Comparison of ENCODE assay signal across 23 mouse cellular contexts in the genomic region with DNA sequence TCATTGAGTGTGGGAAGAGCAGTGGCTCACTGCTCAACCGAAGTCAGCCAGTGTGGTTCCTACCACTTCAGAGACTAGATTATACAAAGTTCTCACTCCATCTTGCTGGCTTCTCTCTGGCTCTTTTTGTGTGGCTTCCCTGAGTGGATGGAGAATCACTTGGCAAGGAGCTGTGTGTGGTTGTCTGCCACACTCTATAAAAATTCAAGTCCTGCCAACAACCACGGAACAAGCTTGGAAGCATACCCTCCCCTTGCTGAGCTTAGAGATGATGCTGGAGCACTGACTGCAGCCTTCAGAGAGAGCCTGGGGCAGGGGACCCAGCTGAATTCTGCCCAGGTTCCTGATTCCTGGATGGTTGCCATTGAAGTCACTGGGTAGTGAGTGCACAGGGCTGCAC.
DNase-seq lines count a peak whose midpoint lies in the region; ATAC-seq and TF ChIP-seq lines count a peak whose summit lies in the region.
"Had no signal": no experiment of that assay in that cellular context is flagged by ENCODE, and none has a peak within 500 bp of the region (broad histone marks: within the 10 kb centered on the region; RNA-seq: fewer than 3 reads in every experiment).

No protein-coding gene starts in this region.

- H3K4me1 ChIP-seq in midbrain, embryonic 11.5 days (ENCODE audit: control insufficient read depth, insufficient read depth, low read length): no peaks in the 10 kb centered on the region
- H3K4me1 ChIP-seq in midbrain, postnatal 0 days (ENCODE audit: insufficient read depth, low read length): 0 out of 2 replicates have a peak, but pooled peaks cover 4% of the 10 kb centered on the region
- H3K4me1 ChIP-seq in stomach, postnatal 0 days (replicated peaks; ENCODE audit: control insufficient read depth, insufficient read depth): no peaks in the 10 kb centered on the region
- H3K4me1 ChIP-seq: embryonic facial prominence, embryonic 15.5 days; heart, embryonic 10.5 days; hindbrain, embryonic 15.5 days; intestine, embryonic 15.5 days; liver, embryonic 15.5 days had no signal

- no peak for TF ChIP-seq CTCF in midbrain, postnatal 0 days (IDR thresholded peaks at IDR 0.05)
- no peak for TF ChIP-seq CTCF in brain, embryonic 14.5 days (IDR thresholded peaks at IDR 0.05; ENCODE audit: borderline replicate concordance, extremely low read depth, insufficient read depth, insufficient read length)
- no peak for TF ChIP-seq CTCF in stomach, postnatal 0 days (IDR thresholded peaks at IDR 0.05; ENCODE audit: low read depth)

- TF ChIP-seq EP300 in stomach, postnatal 0 days (optimal IDR thresholded peaks at IDR 0.05): no peak

- WGBS in midbrain, embryonic 11.5 days: 88% methylated on average over 2 of the region's 2 CpGs
- WGBS in midbrain, postnatal 0 days: 65% methylated on average over 2 of the region's 2 CpGs
- WGBS in stomach, postnatal 0 days: 75% methylated on average over 2 of the region's 2 CpGs

- no peak for ATAC-seq in midbrain, embryonic 11.5 days (ENCODE audit: low FRiP score)
- ATAC-seq in midbrain, postnatal 0 days (ENCODE audit: low FRiP score): no peak
- ATAC-seq in stomach, postnatal 0 days (ENCODE audit: low FRiP score, low TSS enrichment): no peak
- ATAC-seq: intestine, embryonic 15.5 days; midbrain, embryonic 16.5 days had no signal

- H3K4me3 ChIP-seq in midbrain, embryonic 11.5 days (ENCODE audit: low read depth, low read length): no peak overlapping the region
- no peak overlapping the region for H3K4me3 ChIP-seq in midbrain, postnatal 0 days (ENCODE audit: low read depth, low read length)
- H3K4me3 ChIP-seq in stomach, postnatal 0 days (ENCODE audit: low read depth, low read length): no peak overlapping the region
- H3K4me3 ChIP-seq: embryonic facial prominence, embryonic 15.5 days; heart, embryonic 10.5 days; hindbrain, embryonic 15.5 days; intestine, embryonic 15.5 days; layer of hippocampus, adult 2 months; limb, embryonic 10.5 days; liver, embryonic 15.5 days had no signal

- no peaks in the 10 kb centered on the region for H3K27me3 ChIP-seq in midbrain, embryonic 11.5 days (ENCODE audit: control insufficient read depth, insufficient read depth, low read length)
- H3K27me3 ChIP-seq in midbrain, postnatal 0 days (ENCODE audit: insufficient read depth, low read length): no peaks in the 10 kb centered on the region
- no peaks in the 10 kb centered on the region for H3K27me3 ChIP-seq in stomach, postnatal 0 days (ENCODE audit: control insufficient read depth, insufficient read depth, low read length)
- H3K27me3 ChIP-seq: embryonic facial prominence, embryonic 15.5 days; hindbrain, embryonic 15.5 days; intestine, embryonic 15.5 days; liver, embryonic 15.5 days had no signal

- TF ChIP-seq POLR2A in brain, embryonic 14.5 days (IDR thresholded peaks at IDR 0.05; ENCODE audit: borderline replicate concordance, extremely low read depth, insufficient read depth, insufficient read length, poor library complexity, severe bottlenecking): no peak

- no peaks in the 10 kb centered on the region for H3K9me3 ChIP-seq in midbrain, embryonic 11.5 days (ENCODE audit: control insufficient read depth, low read length)
- no peaks in the 10 kb centered on the region for H3K9me3 ChIP-seq in midbrain, postnatal 0 days (ENCODE audit: low read length)
- H3K9me3 ChIP-seq in stomach, postnatal 0 days (ENCODE audit: control insufficient read depth, low read length): no peaks in the 10 kb centered on the region
- H3K9me3 ChIP-seq: embryonic facial prominence, embryonic 15.5 days; heart, embryonic 10.5 days; hindbrain, embryonic 15.5 days; intestine, embryonic 15.5 days; limb, embryonic 10.5 days; liver, embryonic 15.5 days had no signal

- no peaks in the 10 kb centered on the region for H3K36me3 ChIP-seq in midbrain, embryonic 11.5 days (ENCODE audit: control insufficient read depth, insufficient read depth, low read length)
- H3K36me3 ChIP-seq in midbrain, postnatal 0 days (ENCODE audit: insufficient read depth, low read length): no peaks in the 10 kb centered on the region
- H3K36me3 ChIP-seq in stomach, postnatal 0 days (ENCODE audit: control insufficient read depth, insufficient read depth, low read length): no peaks in the 10 kb centered on the region
- H3K36me3 ChIP-seq: embryonic facial prominence, embryonic 15.5 days; heart, embryonic 10.5 days; hindbrain, embryonic 15.5 days; intestine, embryonic 15.5 days; limb, embryonic 10.5 days; liver, embryonic 15.5 days had no signal

- no peak overlapping the region for H3K27ac ChIP-seq in midbrain, embryonic 11.5 days (ENCODE audit: low read depth, low read length)
- no peak overlapping the region for H3K27ac ChIP-seq in midbrain, postnatal 0 days (ENCODE audit: low read depth, low read length)
- H3K27ac ChIP-seq in stomach, postnatal 0 days (replicated peaks): no peak overlapping the region
- H3K27ac ChIP-seq: embryonic facial prominence, embryonic 15.5 days; heart, embryonic 10.5 days; hindbrain, embryonic 15.5 days; intestine, embryonic 15.5 days; layer of hippocampus, adult 2 months; limb, embryonic 10.5 days; liver, embryonic 15.5 days; macrophage had no signal

- H3K9ac ChIP-seq in midbrain, embryonic 11.5 days (ENCODE audit: low read length): no peak overlapping the region
- no peak overlapping the region for H3K9ac ChIP-seq in midbrain, postnatal 0 days (replicated peaks; ENCODE audit: low read length, poor library complexity, severe bottlenecking)
- H3K9ac ChIP-seq in stomach, postnatal 0 days (ENCODE audit: low read length): no peak overlapping the region
- H3K9ac ChIP-seq: embryonic facial prominence, embryonic 15.5 days; hindbrain, embryonic 15.5 days; intestine, embryonic 15.5 days; liver, embryonic 15.5 days had no signal

- peak; percentile 30 to 54 for DNase-seq in frontal cortex, postnatal 36 days (ENCODE audit: low spot score in 2 of 2)
- DNase-seq in frontal cortex, postnatal 14 days (ENCODE audit: low spot score in 2 of 2): no peak
- peak; percentile 72 for DNase-seq in midbrain, embryonic 11.5 days (ENCODE audit: low spot score, missing footprints)
- no peak for DNase-seq in midbrain, postnatal 0 days (ENCODE audit: low spot score)
- DNase-seq in brain, embryonic 14.5 days (ENCODE audit: low read depth): peak; percentile 54
- DNase-seq in right cerebral cortex, postnatal 36 days (ENCODE audit: low spot score in 2 of 2): peak; percentile 6 to 12
- no peak for DNase-seq in stomach, postnatal 0 days (ENCODE audit: low spot score)
- DNase-seq: adrenal gland, postnatal 10 days; cerebellum, adult 11 months; gastrocnemius, postnatal 10 days; heart, postnatal 4 days; kidney, adult 9 months; kidney, postnatal 25 days; liver had no signal

- H3K4me2 ChIP-seq in midbrain, embryonic 11.5 days: no peak overlapping the region
- H3K4me2 ChIP-seq in midbrain, postnatal 0 days (ENCODE audit: low read depth, low read length, poor library complexity, severe bottlenecking): no peak overlapping the region
- H3K4me2 ChIP-seq in stomach, postnatal 0 days (replicated peaks; ENCODE audit: low read depth): no peak overlapping the region
- H3K4me2 ChIP-seq: embryonic facial prominence, embryonic 15.5 days; hindbrain, embryonic 15.5 days; intestine, embryonic 15.5 days; liver, embryonic 15.5 days had no signal

Comparison
In these comparisons a context has a peak if more than half of its experiments do, and no peak if none do; other contexts are left out.
1. DNase-seq: peak in frontal cortex, postnatal 36 days (2 of 2), midbrain, embryonic 11.5 days (single experiment), brain, embryonic 14.5 days (single experiment) and right cerebral cortex, postnatal 36 days (2 of 2); none in frontal cortex, postnatal 14 days (0 of 2), midbrain, postnatal 0 days (single experiment) and stomach, postnatal 0 days (single experiment).